Mouse (Mus musculus): ENCODE measurements around the gene Dab1.

DNA sequence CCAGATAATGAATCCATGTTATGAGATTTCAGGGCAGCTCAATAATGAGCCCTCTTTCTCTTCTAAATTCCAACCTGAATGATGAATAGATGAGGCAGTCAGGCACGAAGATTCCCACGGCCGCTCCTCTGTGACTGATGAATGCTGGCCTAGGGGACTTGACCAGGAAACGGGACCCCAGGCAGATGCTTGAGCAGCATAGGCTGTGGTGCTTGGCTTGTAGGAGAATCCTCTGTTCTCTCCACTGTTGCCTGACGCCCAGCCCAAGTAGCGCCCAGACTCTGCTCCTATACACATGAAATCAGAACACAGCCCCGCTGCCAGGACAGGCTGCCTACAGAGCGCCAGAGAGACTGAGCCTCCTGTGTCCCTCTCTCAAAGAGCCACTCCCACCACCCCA lies 987.7 kb downstream of the Dab1 start:
- TF ChIP-seq CTCF (IDR thresholded peaks at IDR 0.05) (no peak), EP300 (IDR thresholded peaks at IDR 0.05) (no peak)
